Mouse (Mus musculus) heart, embryonic 13.5 days (tissue): Measurements from ENCODE around the gene Abca8b. TPM values are rescaled to one million over a fixed set of nuclear protein-coding genes. Genes with fewer than 3 reads are reported as not detected.

ENCODE experiments used
- ATAC-seq: fragments of 200-750 bp; cut with Nextera tagmentation; 2 replicates; pipeline ENCODE4 v1.8.0; 2017; ENCODE audit warnings: moderate TSS enrichment; ENCODE audit not compliant: insufficient number of reproducible peaks, low FRiP score, low TSS enrichment; ENCODE audit errors: extremely low read depth
- H3K27ac ChIP-seq: fragments of 300-500 bp; sonication (generic); replicated peaks from 2 replicates; pipeline ENCODE4 v1.5.1; 2015; ENCODE audit warnings: moderate library complexity, mild to moderate bottlenecking, inconsistent platforms
- H3K27me3 ChIP-seq: fragments of 300-500 bp; sonication (generic); replicated peaks from 2 replicates; pipeline ENCODE4 v1.6.1; 2015; ENCODE audit warnings: mild to moderate bottlenecking, inconsistent platforms
- H3K36me3 ChIP-seq: fragments of 300-500 bp; sonication (generic); 2 replicates; pipeline ENCODE4 v1.6.1; 2015; ENCODE audit warnings: mild to moderate bottlenecking, inconsistent platforms
- H3K4me1 ChIP-seq: fragments of 300-500 bp; sonication (generic); 2 replicates; pipeline ENCODE4 v1.6.1; 2015; ENCODE audit warnings: inconsistent platforms
- H3K4me2 ChIP-seq: fragments of 300-500 bp; sonication (generic); 2 replicates; pipeline ENCODE4 v1.6.1; 2015; ENCODE audit warnings: inconsistent platforms, mild to moderate bottlenecking, moderate library complexity
- H3K4me3 ChIP-seq: fragments of 300-500 bp; sonication (generic); 2 replicates; pipeline ENCODE4 v1.5.1; 2015; ENCODE audit warnings: moderate library complexity, mild to moderate bottlenecking, inconsistent platforms
- H3K9ac ChIP-seq: fragments of 300-500 bp; sonication (generic); 2 replicates; pipeline ENCODE4 v1.6.1; 2015; ENCODE audit warnings: inconsistent platforms, mild to moderate bottlenecking, moderate library complexity
- H3K9me3 ChIP-seq: fragments of 300-500 bp; sonication (generic); 2 replicates; pipeline ENCODE4 v1.6.1; 2016; ENCODE audit warnings: inconsistent platforms
- WGBS: fragments of 180-500 bp; shearing (Covaris S2); methylation state at CpG from one replicate; pipeline ENCODE4 v1.1.7; 2015; ENCODE audit warnings: mixed read lengths; 5-methylcytosine and 5-hydroxymethylcytosine counted together
- polyA plus RNA-seq: library from polyadenylated mRNA; unstranded; fragments of >200 nt; fragmentation: Nextera tagmentation; extraction: Ambion mirVana; gene quantifications from 2 replicates; pipeline ENCODE4 v1.2.1, GENCODE M21; 2015

Abca8b gene
- polyA plus RNA-seq, 1 experiment from 2014 or later = 0.45 TPM

- WGBS = 66% methylated on average over 3 of the region's 3 CpGs
- H3K9ac ChIP-seq = no peak overlapping the region
- no peaks in the 10 kb centered on the region for H3K27me3 ChIP-seq
- H3K4me3 ChIP-seq = no peak overlapping the region
- H3K4me1 ChIP-seq = no peaks in the 10 kb centered on the region
- no peak overlapping the region for H3K27ac ChIP-seq
- H3K4me2 ChIP-seq = no peak overlapping the region
- H3K36me3 ChIP-seq = no peaks in the 10 kb centered on the region
- ATAC-seq = no peak
- H3K9me3 ChIP-seq = no peaks in the 10 kb centered on the region
These were observed 101.5 kb downstream of the Abca8b start for GRCm38 (mm10) chr11:109893894-109894804.

GRCm38 (mm10) chr11:109891989-109892386 is 103.7 kb downstream of the Abca8b start:
- H3K36me3 ChIP-seq = no peaks in the 10 kb centered on the region
- no peaks in the 10 kb centered on the region for H3K4me1 ChIP-seq
- ATAC-seq = no peak
- no peak overlapping the region for H3K4me2 ChIP-seq
- WGBS = 70% methylated on average over 4 of the region's 4 CpGs
- no peak overlapping the region for H3K9ac ChIP-seq
- H3K27ac ChIP-seq = no peak overlapping the region
- H3K27me3 ChIP-seq = no peaks in the 10 kb centered on the region
- H3K4me3 ChIP-seq = no peak overlapping the region
- no peaks in the 10 kb centered on the region for H3K9me3 ChIP-seq

- Histone ChIP-seq H3K9ac (no peak overlapping the region), H3K9me3 (no peaks in the 10 kb centered on the region), H3K4me2 (no peak overlapping the region), H3K4me1 (no peaks in the 10 kb centered on the region), H3K36me3 (no peaks in the 10 kb centered on the region), H3K4me3 (no peak overlapping the region), H3K27ac (no peak overlapping the region), H3K27me3 (no peaks in the 10 kb centered on the region)
- ATAC-seq = no peak
- WGBS = 78% methylated on average over 8 of the region's 8 CpGs
These were observed 104.2 kb downstream of the Abca8b start for GRCm38 (mm10) chr11:109891371-109891988.

- Histone ChIP-seq H3K27ac (no peak overlapping the region), H3K4me3 (no peak overlapping the region), H3K36me3 (no peaks in the 10 kb centered on the region), H3K4me2 (no peak overlapping the region), H3K4me1 (no peaks in the 10 kb centered on the region), H3K9ac (no peak overlapping the region), H3K27me3 (no peaks in the 10 kb centered on the region), H3K9me3 (no peaks in the 10 kb centered on the region)
- no peak for ATAC-seq
- WGBS = 76% methylated on average over 4 of the region's 4 CpGs
These were observed 106.0 kb downstream of the Abca8b start for GRCm38 (mm10) chr11:109889595-109889994.

GRCm38 (mm10) chr11:109886757-109887156 is 108.9 kb downstream of the Abca8b start:
- H3K4me2 ChIP-seq = no peak overlapping the region
- H3K27ac ChIP-seq = no peak overlapping the region
- WGBS = 88% methylated on average over 4 of the region's 4 CpGs
- H3K4me1 ChIP-seq = no peaks in the 10 kb centered on the region
- ATAC-seq = no peak
- H3K9me3 ChIP-seq = no peaks in the 10 kb centered on the region
- no peak overlapping the region for H3K4me3 ChIP-seq
- H3K9ac ChIP-seq = no peak overlapping the region
- no peaks in the 10 kb centered on the region for H3K27me3 ChIP-seq
- H3K36me3 ChIP-seq = no peaks in the 10 kb centered on the region

GRCm38 (mm10) chr11:109885521-109885920 is 110.1 kb downstream of the Abca8b start:
- no peaks in the 10 kb centered on the region for H3K4me1 ChIP-seq
- H3K9me3 ChIP-seq = no peaks in the 10 kb centered on the region
- no peak overlapping the region for H3K4me2 ChIP-seq
- no peak overlapping the region for H3K27ac ChIP-seq
- WGBS = 71% methylated on average over 3 of the region's 3 CpGs
- H3K36me3 ChIP-seq = no peaks in the 10 kb centered on the region
- H3K4me3 ChIP-seq = no peak overlapping the region
- no peak for ATAC-seq
- H3K9ac ChIP-seq = no peak overlapping the region
- H3K27me3 ChIP-seq = no peaks in the 10 kb centered on the region

GRCm38 (mm10) chr11:109884801-109885200 is 110.8 kb downstream of the Abca8b start:
- Histone ChIP-seq H3K9ac (no peak overlapping the region), H3K27ac (no peak overlapping the region), H3K4me1 (no peaks in the 10 kb centered on the region), H3K36me3 (no peaks in the 10 kb centered on the region), H3K4me3 (no peak overlapping the region), H3K9me3 (no peaks in the 10 kb centered on the region), H3K4me2 (no peak overlapping the region), H3K27me3 (no peaks in the 10 kb centered on the region)
- ATAC-seq = no peak
- 53% methylated on average over 4 of the region's 4 CpGs for WGBS

GRCm38 (mm10) chr11:109884126-109884525 is 111.5 kb downstream of the Abca8b start:
- no peak overlapping the region for H3K27ac ChIP-seq
- no peak overlapping the region for H3K4me2 ChIP-seq
- H3K9me3 ChIP-seq = no peaks in the 10 kb centered on the region
- H3K36me3 ChIP-seq = no peaks in the 10 kb centered on the region
- 30% methylated on average over 3 of the region's 3 CpGs for WGBS
- no peaks in the 10 kb centered on the region for H3K27me3 ChIP-seq
- H3K9ac ChIP-seq = no peak overlapping the region
- ATAC-seq = no peak
- H3K4me1 ChIP-seq = no peaks in the 10 kb centered on the region
- H3K4me3 ChIP-seq = no peak overlapping the region

Other genes starting within 250 kb of the Abca8b start
- gene 1700012B07Rik, start 167.8 kb downstream of the Abca8b start, polyA plus RNA-seq = not detected in 2 replicates
- 0.79 and 0.98 TPM in 2 replicates for gene Abca8a, start 100.1 kb upstream of the Abca8b start, polyA plus RNA-seq
- gene Abca9, start 172.4 kb upstream of the Abca8b start, polyA plus RNA-seq = 1.7 and 2.0 TPM in 2 replicates